Mouse (Mus musculus) duodenum, adult 2 months (tissue): ENCODE data around the gene Fkbp7. TPM values are rescaled to one million over a fixed set of nuclear protein-coding genes. Genes with fewer than 3 reads are reported as not detected.

ENCODE experiments used
- polyA plus RNA-seq: library from polyadenylated mRNA; depleted of rRNA; stranded (reverse); fragments of >200 nt; gene quantifications from 2 replicates; pipeline ENCODE4 v1.2.3, GENCODE M21; 2012; ENCODE audit warnings: low replicate concordance; rRNA removed

Fkbp7 gene
- polyA plus RNA-seq = not detected in 2 replicates

DNA sequence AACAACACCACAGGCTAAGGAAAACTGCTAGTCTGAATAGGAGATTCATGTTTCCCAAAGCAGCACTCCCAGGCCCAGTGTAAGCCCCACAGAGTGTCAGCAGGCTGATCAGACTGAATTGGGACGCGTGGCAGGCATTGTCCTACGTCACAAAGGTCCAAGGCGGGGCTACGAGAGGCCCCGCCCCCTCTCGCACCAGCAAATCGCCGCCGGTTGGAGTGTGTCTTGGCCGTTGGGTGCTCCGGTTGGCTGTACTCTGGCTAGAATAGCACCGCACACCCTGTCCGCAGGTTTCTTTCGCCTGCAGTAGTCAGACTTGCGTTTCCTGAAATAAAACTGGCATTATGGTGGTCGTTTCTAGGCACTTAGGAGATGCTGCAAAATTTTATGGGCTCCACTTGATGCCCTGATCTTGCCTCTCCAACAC is at the start of gene Fkbp7:
Gene Fkbp7 (minus strand): TSS at position 151 of the 427 bp plus-strand sequence.

DNA sequence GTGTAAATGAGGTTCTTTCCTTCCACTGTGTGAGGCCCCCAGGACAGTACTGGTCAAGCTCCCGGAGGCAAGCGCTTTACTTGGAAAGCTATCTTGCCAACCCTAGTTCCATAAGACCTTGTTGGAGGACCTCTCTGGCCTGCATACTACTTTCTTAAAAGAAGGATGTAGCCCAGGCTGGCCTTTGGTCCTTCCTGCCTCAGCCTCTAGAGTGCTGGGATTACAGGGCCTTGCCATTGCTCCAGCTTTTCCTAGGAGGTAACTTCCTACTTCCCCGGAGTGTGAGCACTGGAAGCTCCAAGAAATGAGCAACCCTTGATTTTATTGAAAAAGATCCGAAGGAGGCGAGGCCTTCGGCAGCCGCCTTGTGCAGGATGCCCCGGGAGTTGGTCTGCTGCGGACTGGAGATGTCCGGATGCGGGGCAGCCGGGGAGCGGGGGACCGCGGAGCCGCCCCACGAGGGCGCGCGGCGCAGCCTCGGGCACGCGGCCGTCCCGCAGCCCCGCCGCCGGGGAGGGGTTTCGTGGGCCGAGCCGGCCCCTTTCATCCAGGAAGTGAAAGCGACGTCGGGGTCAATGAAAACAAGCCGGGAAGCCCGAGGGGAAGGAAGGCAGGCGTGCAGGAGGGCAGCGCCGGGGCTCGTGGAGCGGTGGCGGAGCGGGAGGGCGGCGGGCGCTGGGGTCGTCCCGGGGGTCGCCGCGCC is 2.0 kb upstream of the Fkbp7 start, which contains the start of gene Plekha3:
Gene Plekha3 (plus strand): TSS at position 557 of the 703 bp plus-strand sequence.

DNA sequence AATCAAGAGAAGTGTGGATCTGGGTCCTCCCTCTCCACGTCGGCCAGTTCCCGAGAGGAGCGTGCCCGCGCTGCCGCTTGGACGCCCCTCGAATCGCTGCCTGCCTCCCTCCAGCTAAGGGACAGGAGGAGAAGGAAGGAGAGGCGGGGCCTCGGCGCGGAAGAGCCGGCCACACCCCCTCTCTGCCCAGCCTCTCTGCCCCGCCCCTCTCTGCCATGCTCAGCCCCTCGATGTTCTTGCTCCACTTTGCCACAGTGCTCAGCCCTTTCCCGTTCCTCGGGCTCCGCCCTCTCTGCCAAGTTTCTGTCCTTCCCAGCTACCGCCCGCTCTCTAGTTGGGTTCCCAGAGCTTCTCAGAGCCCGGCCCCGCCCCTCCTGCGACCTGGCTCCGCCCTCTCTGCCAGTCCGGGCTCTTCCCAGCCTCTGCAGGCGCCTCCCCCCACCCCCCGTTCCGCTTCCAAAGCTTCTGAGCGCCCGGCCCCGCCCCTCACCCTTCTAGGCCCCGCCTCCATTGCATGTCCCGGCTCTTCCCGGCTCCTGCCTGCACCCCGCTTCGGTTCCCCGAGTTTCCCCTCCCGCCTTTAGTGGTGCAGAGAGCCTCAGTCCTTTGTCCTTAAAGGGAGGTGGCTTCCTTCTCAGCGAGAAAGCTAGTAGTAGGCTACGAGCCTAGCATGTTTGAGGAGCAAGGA is 24.9 kb downstream of the Fkbp7 start, which contains the start of the genes Prkra and Pjvk:
Gene Prkra (minus strand): TSS at position 133 of the 688 bp plus-strand sequence.
Gene Pjvk (plus strand): TSS at position 594 of the 688 bp plus-strand sequence.

Other genes starting within 250 kb of the Fkbp7 start
- gene Prkra, start 25.1 kb downstream of the Fkbp7 start, polyA plus RNA-seq = 11.9 and 16.8 TPM in 2 replicates
- gene Pjvk, start 24.6 kb downstream of the Fkbp7 start, polyA plus RNA-seq = not detected in 2 replicates
- gene Plekha3, start 2.2 kb upstream of the Fkbp7 start, polyA plus RNA-seq = 3.9 and 5.1 TPM in 2 replicates